Mouse (Mus musculus): ENCODE results near the gene Pde11a. TPM values are rescaled to one million over a fixed set of nuclear protein-coding genes. Genes with fewer than 3 reads are reported as not detected.

Pde11a gene
- polyA plus RNA-seq, 1 experiment from 2014 or later, result 0.18 TPM

DNA sequence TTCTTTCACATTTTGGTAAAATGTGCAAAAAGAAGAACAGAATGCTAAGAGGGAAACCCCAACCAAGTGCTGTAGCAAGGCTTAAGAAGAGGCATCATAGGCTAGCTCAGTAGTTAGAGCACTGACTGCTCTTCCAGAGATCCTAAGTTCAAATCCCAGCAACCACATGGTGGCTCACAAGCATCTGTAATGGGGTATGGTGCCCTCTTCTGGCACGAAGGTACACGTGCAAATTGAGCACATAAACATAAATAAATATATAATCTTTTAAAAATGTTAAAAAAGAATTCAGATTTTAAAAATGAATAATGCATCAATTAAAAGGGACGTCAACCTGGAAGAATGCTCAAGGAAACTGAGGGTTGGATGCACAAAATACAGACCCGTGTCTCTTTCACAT is 271.4 kb downstream of the Pde11a start:
- 56% methylated on average over 4 of the region's 4 CpGs for WGBS
- no peaks in the 10 kb centered on the region for H3K36me3 ChIP-seq
- H3K4me1 ChIP-seq (replicated peaks), result peaks cover 23% of the 10 kb centered on the region
- no peak overlapping the region for H3K4me2 ChIP-seq
- H3K9me3 ChIP-seq (replicated peaks), result no peaks in the 10 kb centered on the region
- no peak overlapping the region for H3K9ac ChIP-seq
- H3K4me3 ChIP-seq, result no peak overlapping the region
- no peak for ATAC-seq (replicated peaks; ENCODE audit: insufficient number of reproducible peaks, insufficient read depth, low FRiP score, low read depth)
- H3K27me3 ChIP-seq, result no peaks in the 10 kb centered on the region
- no peak overlapping the region for H3K27ac ChIP-seq

- no peak overlapping the region for H3K4me3 ChIP-seq
- peaks cover 20% of the 10 kb centered on the region for H3K4me1 ChIP-seq (replicated peaks)
- H3K9me3 ChIP-seq (replicated peaks), result no peaks in the 10 kb centered on the region
- H3K27ac ChIP-seq, result no peak overlapping the region
- peak overlapping the region; percentile 28 for H3K4me2 ChIP-seq
- 21% methylated on average over 7 of the region's 7 CpGs for WGBS
- no peak for ATAC-seq (replicated peaks; ENCODE audit: insufficient number of reproducible peaks, insufficient read depth, low FRiP score, low read depth)
- H3K9ac ChIP-seq, result no peak overlapping the region
- H3K27me3 ChIP-seq, result no peaks in the 10 kb centered on the region
- no peaks in the 10 kb centered on the region for H3K36me3 ChIP-seq
These were observed 273.3 kb downstream of the Pde11a start for GRCm38 (mm10) chr2:76065292-76065691.

- Histone ChIP-seq H3K27me3 (no peaks in the 10 kb centered on the region), H3K4me1 (replicated peaks) (peaks cover 13% of the 10 kb centered on the region), H3K9ac (no peak overlapping the region), H3K9me3 (replicated peaks) (no peaks in the 10 kb centered on the region), H3K4me3 (no peak overlapping the region), H3K36me3 (no peaks in the 10 kb centered on the region), H3K4me2 (no peak overlapping the region), H3K27ac (no peak overlapping the region)
- ATAC-seq (replicated peaks; ENCODE audit: insufficient number of reproducible peaks, insufficient read depth, low FRiP score, low read depth), result no peak
- WGBS, result 71% methylated on average over 5 of the region's 5 CpGs
These were observed 274.5 kb downstream of the Pde11a start for GRCm38 (mm10) chr2:76064078-76064477.

DNA sequence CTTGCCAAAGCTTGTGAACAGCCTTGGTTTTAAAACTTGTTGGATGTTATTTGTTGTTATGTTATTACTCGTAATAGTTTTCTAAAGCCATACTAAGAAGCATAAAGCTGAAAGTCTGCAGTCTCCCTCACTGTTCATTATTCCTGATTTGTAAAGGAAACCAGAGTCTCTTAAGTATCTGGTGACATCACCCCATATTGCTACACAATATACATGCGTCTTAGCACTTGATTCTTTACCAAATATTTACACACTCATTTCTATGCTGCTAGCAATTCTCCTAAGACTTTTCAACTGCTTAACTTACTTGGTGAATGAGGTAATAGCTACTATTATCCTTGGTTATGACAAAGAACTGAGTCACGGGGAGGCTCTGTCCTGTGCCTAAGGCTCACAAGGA is 278.4 kb downstream of the Pde11a start:
- Histone ChIP-seq H3K9me3 (replicated peaks) (no peaks in the 10 kb centered on the region), H3K36me3 (no peaks in the 10 kb centered on the region), H3K4me2 (no peak overlapping the region), H3K9ac (no peak overlapping the region), H3K4me1 (replicated peaks) (peaks cover 2% of the 10 kb centered on the region), H3K27ac (no peak overlapping the region), H3K4me3 (no peak overlapping the region), H3K27me3 (no peaks in the 10 kb centered on the region)
- ATAC-seq (replicated peaks; ENCODE audit: insufficient number of reproducible peaks, insufficient read depth, low FRiP score, low read depth), result no peak
- 77% methylated on average over 3 of the region's 3 CpGs for WGBS

- Histone ChIP-seq H3K9me3 (replicated peaks) (no peaks in the 10 kb centered on the region), H3K36me3 (no peaks in the 10 kb centered on the region), H3K4me3 (no peak overlapping the region), H3K4me2 (no peak overlapping the region), H3K9ac (no peak overlapping the region), H3K27me3 (no peaks in the 10 kb centered on the region), H3K4me1 (replicated peaks) (no peaks in the 10 kb centered on the region), H3K27ac (no peak overlapping the region)
- ATAC-seq (replicated peaks; ENCODE audit: insufficient number of reproducible peaks, insufficient read depth, low FRiP score, low read depth), result no peak
- 79% methylated on average over 10 of the region's 10 CpGs for WGBS
These were observed 279.0 kb downstream of the Pde11a start for GRCm38 (mm10) chr2:76059595-76059994.

GRCm38 (mm10) chr2:76058661-76059467 is 279.7 kb downstream of the Pde11a start:
- no peaks in the 10 kb centered on the region for H3K9me3 ChIP-seq (replicated peaks)
- no peak overlapping the region for H3K4me3 ChIP-seq
- no peak overlapping the region for H3K27ac ChIP-seq
- H3K27me3 ChIP-seq, result no peaks in the 10 kb centered on the region
- H3K4me1 ChIP-seq (replicated peaks), result no peaks in the 10 kb centered on the region
- H3K4me2 ChIP-seq, result no peak overlapping the region
- no peak for ATAC-seq (replicated peaks; ENCODE audit: insufficient number of reproducible peaks, insufficient read depth, low FRiP score, low read depth)
- no peak overlapping the region for H3K9ac ChIP-seq
- 70% methylated on average over 13 of the region's 13 CpGs for WGBS
- H3K36me3 ChIP-seq, result no peaks in the 10 kb centered on the region

- Histone ChIP-seq H3K4me3 (no peak overlapping the region), H3K4me1 (replicated peaks) (no peaks in the 10 kb centered on the region), H3K9ac (no peak overlapping the region), H3K4me2 (no peak overlapping the region), H3K27ac (no peak overlapping the region), H3K27me3 (no peaks in the 10 kb centered on the region), H3K9me3 (replicated peaks) (no peaks in the 10 kb centered on the region), H3K36me3 (no peaks in the 10 kb centered on the region)
- 82% methylated on average over 7 of the region's 7 CpGs for WGBS
- no peak for ATAC-seq (replicated peaks; ENCODE audit: insufficient number of reproducible peaks, insufficient read depth, low FRiP score, low read depth)
These were observed 281.0 kb downstream of the Pde11a start for GRCm38 (mm10) chr2:76057555-76057954.

DNA sequence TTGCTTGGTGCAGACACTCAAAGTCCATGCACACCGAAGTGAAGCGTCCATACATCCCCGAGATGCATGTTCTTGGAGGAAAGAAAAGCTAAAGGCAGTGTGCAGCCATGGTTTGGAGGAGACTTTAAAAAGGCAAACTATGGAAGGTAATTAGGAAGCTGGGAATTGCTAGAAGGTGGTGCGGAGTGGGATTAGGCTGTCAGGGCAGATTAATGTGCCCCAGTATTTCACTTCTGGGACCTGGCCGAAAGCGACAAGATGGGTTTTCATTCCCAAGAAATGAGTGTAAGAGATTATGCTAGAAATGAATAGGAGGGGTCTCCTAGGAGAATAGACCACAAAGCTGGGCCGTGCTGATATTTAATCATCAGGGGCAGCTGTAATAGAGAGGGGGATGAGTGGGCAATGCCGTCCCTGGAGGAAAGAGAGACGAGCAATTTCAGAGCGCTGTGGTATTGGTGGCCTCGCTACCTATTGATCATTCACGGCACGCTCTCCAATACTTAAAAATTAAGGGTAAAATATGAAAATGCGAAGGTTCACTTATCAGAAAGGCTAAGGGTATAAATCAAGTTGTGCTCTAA is 284.7 kb downstream of the Pde11a start:
- Histone ChIP-seq H3K36me3 (no peaks in the 10 kb centered on the region), H3K4me3 (no peak overlapping the region), H3K27me3 (no peaks in the 10 kb centered on the region), H3K4me1 (replicated peaks) (0 out of 2 replicates have a peak, but pooled peaks cover 4% of the 10 kb centered on the region), H3K27ac (no peak overlapping the region), H3K4me2 (no peak overlapping the region), H3K9me3 (replicated peaks) (no peaks in the 10 kb centered on the region), H3K9ac (no peak overlapping the region)
- no peak for ATAC-seq (replicated peaks; ENCODE audit: insufficient number of reproducible peaks, insufficient read depth, low FRiP score, low read depth)
- 87% methylated on average over 14 of the region's 14 CpGs for WGBS

- ATAC-seq (replicated peaks; ENCODE audit: insufficient number of reproducible peaks, insufficient read depth, low FRiP score, low read depth), result no peak
- WGBS, result 66% methylated on average over 1 of the region's 1 CpGs
- Histone ChIP-seq H3K4me3 (no peak overlapping the region), H3K4me2 (no peak overlapping the region), H3K36me3 (no peaks in the 10 kb centered on the region), H3K27me3 (no peaks in the 10 kb centered on the region), H3K9me3 (replicated peaks) (no peaks in the 10 kb centered on the region), H3K9ac (no peak overlapping the region), H3K27ac (no peak overlapping the region), H3K4me1 (replicated peaks) (0 out of 2 replicates have a peak, but pooled peaks cover 4% of the 10 kb centered on the region)
These were observed 285.6 kb downstream of the Pde11a start for GRCm38 (mm10) chr2:76052897-76053505.

- H3K9me3 ChIP-seq (replicated peaks), result no peaks in the 10 kb centered on the region
- no peak overlapping the region for H3K9ac ChIP-seq
- no peaks in the 10 kb centered on the region for H3K36me3 ChIP-seq
- no peak for ATAC-seq (replicated peaks; ENCODE audit: insufficient number of reproducible peaks, insufficient read depth, low FRiP score, low read depth)
- H3K4me2 ChIP-seq, result no peak overlapping the region
- 64% methylated on average over 11 of the region's 11 CpGs for WGBS
- H3K4me3 ChIP-seq, result no peak overlapping the region
- 0 out of 2 replicates have a peak, but pooled peaks cover 4% of the 10 kb centered on the region for H3K4me1 ChIP-seq (replicated peaks)
- H3K27me3 ChIP-seq, result no peaks in the 10 kb centered on the region
- H3K27ac ChIP-seq, result no peak overlapping the region
These were observed 287.2 kb downstream of the Pde11a start for GRCm38 (mm10) chr2:76051385-76051784.

DNA sequence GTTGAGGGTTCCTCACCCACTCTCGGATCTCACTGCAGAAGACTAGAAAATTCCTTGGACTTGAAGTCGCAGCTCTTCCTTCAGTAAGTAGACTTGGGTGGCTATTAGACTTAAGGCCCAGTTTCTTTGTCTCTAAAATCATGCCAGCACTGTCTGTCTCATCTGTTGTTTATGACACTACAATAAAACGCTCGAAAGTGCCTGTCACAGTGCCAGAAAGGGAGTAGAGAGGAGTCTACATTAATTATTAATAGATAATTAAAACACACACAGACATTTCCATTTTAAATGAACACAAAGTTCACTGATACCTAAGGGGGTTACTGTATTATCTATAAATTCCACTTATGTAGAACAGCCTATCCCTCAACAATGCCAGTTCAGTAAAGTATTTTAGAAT is 287.7 kb downstream of the Pde11a start:
- Histone ChIP-seq H3K4me2 (no peak overlapping the region), H3K4me1 (replicated peaks) (0 out of 2 replicates have a peak, but pooled peaks cover 4% of the 10 kb centered on the region), H3K9me3 (replicated peaks) (no peaks in the 10 kb centered on the region), H3K4me3 (no peak overlapping the region), H3K27me3 (no peaks in the 10 kb centered on the region), H3K27ac (no peak overlapping the region), H3K36me3 (no peaks in the 10 kb centered on the region), H3K9ac (no peak overlapping the region)
- 77% methylated on average over 4 of the region's 4 CpGs for WGBS
- ATAC-seq (replicated peaks; ENCODE audit: insufficient number of reproducible peaks, insufficient read depth, low FRiP score, low read depth), result no peak

All from heart, embryonic 15.5 days (tissue).